Mouse (Mus musculus) myocyte (in vitro differentiated cells): Measurements from ENCODE around the gene Smim24.

Experiments
- MYOD1 ChIP-seq, 3 experiments: IDR thresholded peaks; one replicate each; pipeline ENCODE4 v1.6.1; 2011; ENCODE audit warnings: control low read depth in 2 of 3, low read depth in 2 of 3, mild to moderate bottlenecking in 2 of 3, moderate library complexity in 1 of 3; ENCODE audit not compliant: insufficient read length in 2 of 3, control insufficient read depth in 1 of 3
- TCF12 ChIP-seq: IDR thresholded peaks from one replicate; pipeline ENCODE4 v1.6.1; 2011; ENCODE audit warnings: mild to moderate bottlenecking, control low read depth; ENCODE audit not compliant: poor library complexity, insufficient read depth, severe bottlenecking

- TF ChIP-seq MYOD1 (IDR thresholded peaks at IDR 0.05; ENCODE audit: control insufficient read depth in 1 of 3, insufficient read length in 2 of 3, low read depth in 2 of 3) (peak in 1 of 3 experiments; percentile 12), TCF12 (no peak)
Measured at GRCm38 (mm10) chr10:81423476-81424245, 30.8 kb downstream of the Smim24 start.
